Mouse (Mus musculus) mesoderm, embryonic 11.5 days (tissue): ENCODE measurements around the gene Olfr270.

Experiments used
- DNase-seq: peaks from one replicate; pipeline ENCODE4 v3.0.0-alpha.2; 2012; ENCODE audit warnings: low read depth, low spot score

The Olfr270 gene

GRCm38 (mm10) chr4:52964247-52964646 is at the start of gene Olfr270:
Olfr270 (plus strand) TSS chr4:52964547.
- DNase-seq, result no peak

DNA sequence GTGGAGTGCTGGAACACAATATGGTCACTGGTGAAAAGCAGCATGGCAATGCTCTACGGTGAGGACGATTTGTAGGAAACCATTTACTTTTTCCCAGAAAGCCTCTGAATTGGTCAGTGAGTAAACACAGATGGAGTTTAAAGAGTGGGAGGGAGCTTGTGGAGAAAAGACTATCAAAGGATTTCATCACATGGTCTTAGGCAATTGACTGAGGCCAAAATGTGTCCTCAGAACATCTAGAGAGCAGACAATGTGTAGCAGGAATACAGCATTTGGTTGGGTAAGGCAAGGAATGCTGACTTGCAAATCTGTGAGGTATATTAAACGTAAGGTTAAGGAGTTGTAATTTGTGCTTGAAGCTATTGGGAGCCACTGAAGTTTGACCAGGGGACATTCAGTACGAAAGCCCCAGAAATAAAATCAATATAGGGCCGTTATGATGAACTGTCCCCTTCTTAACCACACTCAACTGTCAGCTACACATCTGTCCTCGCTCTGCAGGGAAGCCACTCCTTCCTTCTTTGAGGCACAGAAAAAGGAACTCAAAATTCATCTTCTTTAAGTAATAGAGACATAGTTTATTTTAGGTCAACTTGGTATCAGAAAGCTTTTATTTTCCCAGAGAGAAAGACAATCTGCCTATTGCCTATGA is 47.6 kb upstream of the Olfr270 start:
- no peak for DNase-seq

DNA sequence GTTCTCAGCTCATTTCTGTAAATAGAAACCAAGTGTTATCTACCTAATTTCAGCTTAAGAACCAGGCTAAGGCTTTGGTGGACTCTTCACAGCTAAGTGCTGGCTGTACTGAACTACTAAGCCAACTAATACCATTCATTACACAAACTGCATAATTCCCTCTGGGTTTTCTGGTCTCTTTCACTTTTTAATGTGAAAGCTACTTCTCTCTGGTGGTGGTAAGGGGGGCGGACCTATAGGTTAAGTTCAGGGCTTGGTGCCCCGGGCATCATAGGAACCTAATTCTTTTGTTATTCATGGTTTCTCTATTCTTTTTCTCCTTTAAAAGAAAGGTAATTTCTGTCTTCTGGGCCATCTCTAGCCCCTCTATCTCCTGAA is 47.0 kb upstream of the Olfr270 start:
- DNase-seq, result no peak

GRCm38 (mm10) chr4:52919078-52919477 is 45.3 kb upstream of the Olfr270 start, which contains the start of gene Olfr272:
Olfr272 (minus strand) TSS chr4:52919178.
- DNase-seq, result no peak

DNA sequence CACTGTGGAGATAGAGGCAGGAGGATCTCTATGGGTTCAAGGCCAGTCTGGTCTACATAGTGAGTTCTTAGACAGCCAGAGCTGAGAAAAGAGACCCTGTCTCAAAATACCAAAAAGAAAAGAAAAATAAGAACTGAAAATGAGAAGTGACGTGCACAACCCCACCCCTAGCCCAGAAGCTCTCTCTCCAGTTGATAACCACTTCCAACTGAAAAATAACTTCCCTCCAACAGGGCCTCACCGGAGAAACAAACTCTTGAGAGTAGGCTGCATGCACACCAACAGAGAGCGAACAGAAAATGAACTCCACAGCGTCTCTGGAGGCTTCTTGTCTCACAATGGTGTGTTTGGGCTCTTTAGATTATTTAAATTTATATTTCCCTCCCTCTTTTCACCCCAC is 33.9 kb upstream of the Olfr270 start:
- no peak for DNase-seq

- DNase-seq, result no peak
Measured at GRCm38 (mm10) chr4:52946665-52947064, 17.7 kb upstream of the Olfr270 start.

DNA sequence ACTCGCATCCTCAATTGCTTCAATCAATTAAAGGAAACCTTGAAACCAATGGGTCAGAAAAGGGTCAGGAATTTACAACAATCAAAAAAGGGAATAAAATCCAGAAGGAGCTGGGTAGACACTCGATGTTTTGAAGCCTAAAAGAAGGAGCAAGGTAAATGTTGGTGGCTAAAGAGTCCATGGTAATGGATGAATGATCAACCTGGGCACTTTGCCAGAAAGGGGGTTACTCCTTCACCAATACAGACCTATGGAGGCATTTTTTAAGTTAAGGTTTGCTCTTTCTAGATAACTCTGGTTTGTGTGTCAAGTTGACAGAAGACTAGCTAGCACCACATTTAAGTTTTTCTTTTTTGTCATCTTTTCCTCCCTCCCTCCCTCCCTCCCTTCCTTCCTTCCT is 15.3 kb upstream of the Olfr270 start:
- DNase-seq, result no peak

GRCm38 (mm10) chr4:52958693-52959092 is 5.7 kb upstream of the Olfr270 start:
- peak; percentile 22 for DNase-seq

- no peak for DNase-seq
Measured at GRCm38 (mm10) chr4:52985216-52985615, 20.9 kb downstream of the Olfr270 start.

DNA sequence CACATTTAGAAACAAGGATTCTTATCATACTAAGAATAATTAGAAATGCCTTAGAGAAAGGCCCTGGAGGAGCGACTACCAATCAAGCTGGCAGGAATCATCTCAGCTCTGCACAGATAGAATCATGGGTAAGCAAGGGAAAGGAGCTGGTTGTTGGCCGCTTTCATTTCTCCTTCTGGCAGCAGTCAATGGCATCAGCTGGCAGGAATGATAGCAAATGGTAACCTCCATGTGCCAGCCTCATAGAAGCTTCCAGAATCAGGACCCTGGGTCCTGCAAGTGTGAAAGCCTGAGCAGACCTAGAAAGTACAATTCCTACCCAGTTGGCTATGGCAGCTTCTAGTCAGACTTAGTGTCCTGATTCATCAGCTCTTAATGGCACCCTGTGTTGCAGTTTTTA is 21.9 kb downstream of the Olfr270 start:
- DNase-seq, result no peak

DNA sequence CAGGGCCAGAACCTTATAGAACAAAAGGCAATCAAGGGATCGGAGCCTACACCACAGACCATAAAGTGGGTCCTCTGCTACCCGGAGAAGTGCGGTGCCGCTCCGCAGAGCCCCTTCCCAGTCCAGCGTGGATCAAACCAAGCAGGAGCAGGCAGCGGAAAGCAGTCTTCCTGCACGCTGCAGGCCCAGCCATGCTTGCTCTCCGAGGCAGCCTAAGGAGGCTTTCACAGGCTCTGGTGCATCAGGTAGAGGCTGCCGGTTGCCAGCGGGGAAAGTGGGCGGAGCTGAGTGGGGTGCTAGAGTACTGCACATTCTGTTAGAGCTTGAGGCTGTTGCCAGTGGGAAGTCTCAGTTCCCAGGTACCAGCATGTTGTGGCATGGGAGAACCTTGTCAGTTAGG is 24.9 kb downstream of the Olfr270 start, which contains the start of gene Nipsnap3a:
TSS of gene Nipsnap3a (plus strand) at position 25 of the 400 bp plus-strand sequence.
- DNase-seq, result peak; percentile 11

DNA sequence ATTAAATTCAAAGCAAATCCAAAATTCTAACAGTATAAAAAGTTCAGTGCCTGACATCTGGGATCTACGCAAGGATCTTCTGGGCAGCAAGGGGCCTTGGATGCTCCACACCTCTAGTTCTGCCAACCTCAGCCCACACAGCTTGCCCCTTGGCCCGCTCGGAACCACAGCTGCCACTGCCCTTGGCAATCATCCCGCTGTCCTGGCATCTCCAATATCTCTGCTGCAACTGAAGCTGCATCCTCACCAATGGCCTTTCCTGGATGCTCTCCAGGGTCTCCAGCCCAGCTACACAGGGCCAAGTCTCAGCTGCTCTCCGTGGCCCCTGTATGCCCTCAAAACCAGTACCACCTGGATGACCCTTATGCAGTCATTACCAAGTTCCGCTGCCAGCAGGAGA is 35.1 kb downstream of the Olfr270 start:
- DNase-seq, result no peak

- no peak for DNase-seq
Measured at GRCm38 (mm10) chr4:53000154-53000553, 35.8 kb downstream of the Olfr270 start.

GRCm38 (mm10) chr4:53009183-53009582 is 44.8 kb downstream of the Olfr270 start:
- no peak for DNase-seq

DNA sequence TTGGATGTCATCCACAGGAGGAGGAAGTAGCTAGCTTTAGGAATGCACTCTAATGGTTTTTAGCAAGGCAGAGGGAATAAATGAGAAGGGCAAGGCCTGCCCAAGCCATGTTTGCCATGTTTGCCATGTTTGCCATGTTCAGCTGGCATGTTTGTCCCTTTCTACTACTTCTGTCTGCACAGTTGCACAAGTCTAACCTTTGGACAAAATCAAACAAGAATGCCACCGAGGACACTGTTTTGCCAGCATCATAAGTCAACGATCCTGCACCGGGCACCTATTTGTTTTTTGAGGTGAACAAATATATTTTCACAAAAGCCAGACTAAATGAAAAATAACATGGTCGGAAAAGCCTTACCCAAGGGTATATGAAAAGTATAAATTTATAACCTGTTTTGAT is 45.5 kb downstream of the Olfr270 start:
- no peak for DNase-seq

GRCm38 (mm10) chr4:53011732-53012361 is 47.5 kb downstream of the Olfr270 start, which contains the start of gene Nipsnap3b:
Nipsnap3b (plus strand) TSS chr4:53011880.
- peak; percentile 98 for DNase-seq

DNA sequence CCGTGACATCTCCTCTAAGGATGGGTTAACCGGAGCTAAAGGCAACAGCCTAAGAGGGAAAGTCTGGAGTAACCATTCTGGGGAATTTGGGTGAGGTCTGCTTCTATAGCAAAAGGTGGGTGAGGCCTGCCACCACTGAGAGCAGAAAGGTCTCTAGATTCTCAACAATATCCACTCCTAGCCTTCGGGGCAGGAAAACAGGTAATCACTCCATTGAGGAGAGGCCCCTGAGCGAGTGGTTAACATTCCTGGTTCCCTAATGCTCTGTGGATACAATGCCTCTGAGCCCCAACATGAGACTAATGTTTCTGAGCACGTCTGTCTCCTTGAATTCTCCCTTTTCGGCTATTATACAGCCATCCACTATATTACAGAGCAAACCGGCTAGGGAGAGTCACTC is 50.1 kb downstream of the Olfr270 start:
- DNase-seq, result no peak

- DNase-seq, result no peak
Measured at GRCm38 (mm10) chr4:53015024-53015423, 50.7 kb downstream of the Olfr270 start.

- DNase-seq, result no peak
Measured at GRCm38 (mm10) chr4:53018392-53018791, 54.0 kb downstream of the Olfr270 start.
